Mouse (Mus musculus) bone marrow, adult 2 months (tissue): ENCODE data around the gene Bcl11a.

Experiments
- CTCF ChIP-seq: fragments of 200-500 bp; IDR thresholded peaks from 2 replicates; pipeline ENCODE4 v1.5.1; 2011; ENCODE audit warnings: low read length, control low read depth; ENCODE audit not compliant: control insufficient read depth, insufficient read depth
- POLR2A ChIP-seq: fragments of 200-500 bp; IDR thresholded peaks from 2 replicates; pipeline ENCODE4 v1.6.1; 2011; ENCODE audit warnings: low read depth, mild to moderate bottlenecking, control low read depth, low read length, borderline replicate concordance; ENCODE audit not compliant: control insufficient read depth

DNA sequence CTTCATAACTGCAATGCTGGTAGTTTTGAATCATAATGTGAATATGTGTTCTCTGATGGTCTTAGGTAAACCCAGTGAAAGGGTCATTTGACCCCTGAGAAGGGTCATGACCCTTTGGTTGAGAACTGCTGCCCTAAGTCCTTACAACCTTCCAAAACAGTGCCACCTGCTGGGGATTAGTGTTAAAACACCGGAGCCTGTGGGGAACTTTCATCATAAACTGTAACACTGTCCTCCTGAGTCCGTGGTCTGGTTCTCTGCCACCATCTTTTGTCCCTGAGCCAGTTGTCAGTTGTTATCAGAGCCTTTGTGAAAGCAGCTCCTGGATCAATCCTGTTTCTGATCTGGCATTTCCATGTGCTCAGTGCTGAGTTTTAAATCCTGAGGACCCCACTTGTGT lies 62.1 kb downstream of the Bcl11a start:
- TF ChIP-seq POLR2A (no peak), CTCF (no peak)
